Mouse (Mus musculus): Measurements from ENCODE around the gene Evc. TPM values are rescaled to one million over a fixed set of nuclear protein-coding genes. Genes with fewer than 3 reads are reported as not detected.

The Evc gene
- under 1 TPM in 1 of 2 experiments, not detected in 1; 0.55 TPM for total RNA-seq (2023)

GRCm38 (mm10) chr5:37336485-37337105 is at the start of gene Evc:
TSS of gene Evc (minus strand) at chr5:37336894.

GRCm38 (mm10) chr5:37338288-37338687 is 1.6 kb upstream of the Evc start, which contains the start of gene Evc2:
TSS of gene Evc2 (plus strand) at chr5:37338499.

GRCm38 (mm10) chr5:37241651-37242151 is 95.0 kb downstream of the Evc start, which contains the start of gene Crmp1:
TSS of gene Crmp1 (plus strand) at chr5:37241940.

Other genes starting within 250 kb of the Evc start
- gene Crmp1, start 95.0 kb downstream of the Evc start, total RNA-seq (2023): not detected
- not detected for gene Evc2, start 1.6 kb upstream of the Evc start, total RNA-seq (2023)